Mouse (Mus musculus): ENCODE measurements around the gene Wwc1.

GRCm38 (mm10) chr11:35877651-35878558 is 102.4 kb downstream of the Wwc1 start:
- TF ChIP-seq CTCF (IDR thresholded peaks at IDR 0.05; ENCODE audit: low read depth, low read length): no peak
- TF ChIP-seq POLR2A (IDR thresholded peaks at IDR 0.05; ENCODE audit: extremely low read depth, insufficient read depth, low read length): no peak

Measured in liver, adult 2 months (tissue).